ENCODE assay signal across 8 mouse cellular contexts in the genomic region with DNA sequence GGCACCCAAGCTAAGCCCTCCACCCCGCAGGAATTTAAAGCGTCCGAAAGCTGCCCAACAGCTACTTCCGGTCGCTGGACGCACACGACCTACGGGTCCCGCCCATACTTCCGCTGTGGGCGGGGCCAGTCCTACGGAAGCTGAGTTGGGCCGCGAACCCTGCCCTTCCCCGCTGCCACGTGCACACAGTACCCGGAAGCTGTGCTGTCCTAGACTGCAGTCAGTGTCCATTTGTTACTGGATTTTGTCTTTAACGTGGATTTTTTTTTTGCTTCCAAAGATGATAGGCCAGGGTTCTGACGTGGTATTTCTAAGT. TPM values are rescaled to one million over a fixed set of nuclear protein-coding genes. Genes with fewer than 3 reads are reported as not detected.
DNase-seq lines count a peak whose midpoint lies in the region; ATAC-seq and TF ChIP-seq lines count a peak whose summit lies in the region.

A gene (minus strand): TSS at position 79 of the 316 bp plus-strand sequence.

- peak within 1 kb of the TSS; percentile 96 for H3K9ac ChIP-seq in heart, embryonic 12.5 days
- H3K9ac ChIP-seq in kidney, postnatal 0 days (ENCODE audit: low read depth, low read length) = peak within 1 kb of the TSS; percentile 87
- H3K9ac ChIP-seq in liver, embryonic 11.5 days (ENCODE audit: low read depth, low read length) = peak within 1 kb of the TSS; percentile 89
- peak within 1 kb of the TSS; percentile 89 for H3K9ac ChIP-seq in stomach, embryonic 14.5 days (replicated peaks; ENCODE audit: low read depth, low read length)

- ATAC-seq in heart, embryonic 12.5 days (ENCODE audit: insufficient number of reproducible peaks, low FRiP score) = peak; percentile 98
- peak; percentile 97 for ATAC-seq in kidney, postnatal 0 days (replicated peaks; ENCODE audit: low FRiP score, low read depth)
- peak; percentile 97 for ATAC-seq in liver, embryonic 11.5 days (replicated peaks; ENCODE audit: low FRiP score)
- ATAC-seq in stomach, embryonic 14.5 days (ENCODE audit: insufficient number of reproducible peaks, insufficient read depth, low FRiP score, low read depth) = peak; percentile 98

- peak within 1 kb of the TSS; percentile 95 for H3ac ChIP-seq in C2C12 (ENCODE audit: control insufficient read depth, insufficient read length, low read depth)

- no peaks in the 10 kb centered on the region for H3K9me3 ChIP-seq in erythroblast, embryonic 14.5 days (ENCODE audit: control insufficient read depth, low read length)
- H3K9me3 ChIP-seq in heart, embryonic 12.5 days (replicated peaks) = no peaks in the 10 kb centered on the region
- H3K9me3 ChIP-seq in kidney, postnatal 0 days (replicated peaks; ENCODE audit: low read length) = no peaks in the 10 kb centered on the region
- H3K9me3 ChIP-seq in liver, embryonic 11.5 days (ENCODE audit: control insufficient read depth, low read length) = no peaks in the 10 kb centered on the region
- no peaks in the 10 kb centered on the region for H3K9me3 ChIP-seq in stomach, embryonic 14.5 days (ENCODE audit: control insufficient read depth, low read depth, low read length)

- H3K79me2 ChIP-seq in C2C12 (ENCODE audit: control insufficient read depth, insufficient read depth) = peaks cover 50% of the 10 kb centered on the region

- no peak for TF ChIP-seq CTCF in C2C12 (IDR thresholded peaks at IDR 0.05; ENCODE audit: control insufficient read depth, insufficient read depth, insufficient read length)
- TF ChIP-seq CTCF in brain, embryonic 14.5 days (IDR thresholded peaks at IDR 0.05; ENCODE audit: borderline replicate concordance, extremely low read depth, insufficient read depth, insufficient read length) = no peak
- TF ChIP-seq CTCF in kidney, postnatal 0 days (IDR thresholded peaks at IDR 0.05; ENCODE audit: low read depth) = no peak

- 0 out of 2 replicates have a peak, but pooled peaks have one; percentile 5 for TF ChIP-seq POLR2A in brain, embryonic 14.5 days (IDR thresholded peaks at IDR 0.05; ENCODE audit: borderline replicate concordance, extremely low read depth, insufficient read depth, insufficient read length, poor library complexity, severe bottlenecking)

- H3K36me3 ChIP-seq in C2C12 (ENCODE audit: control insufficient read depth, insufficient read depth) = peaks cover 29% of the 10 kb centered on the region
- H3K36me3 ChIP-seq in erythroblast, embryonic 14.5 days (ENCODE audit: control insufficient read depth) = peaks cover 35% of the 10 kb centered on the region
- H3K36me3 ChIP-seq in heart, embryonic 12.5 days = peaks cover 25% of the 10 kb centered on the region
- H3K36me3 ChIP-seq in kidney, postnatal 0 days (ENCODE audit: insufficient read depth, low read length) = peaks cover 10% of the 10 kb centered on the region
- H3K36me3 ChIP-seq in liver, embryonic 11.5 days (ENCODE audit: control insufficient read depth, insufficient read depth, low read length) = peaks cover 14% of the 10 kb centered on the region
- peaks cover 10% of the 10 kb centered on the region for H3K36me3 ChIP-seq in stomach, embryonic 14.5 days (ENCODE audit: control insufficient read depth, insufficient read depth, low read length)

- H3K27me3 ChIP-seq in C2C12 (ENCODE audit: control insufficient read depth, insufficient read depth, insufficient read length) = no peaks in the 10 kb centered on the region
- H3K27me3 ChIP-seq in erythroblast, embryonic 14.5 days (ENCODE audit: control insufficient read depth) = no peaks in the 10 kb centered on the region
- H3K27me3 ChIP-seq in heart, embryonic 12.5 days (replicated peaks) = no peaks in the 10 kb centered on the region
- H3K27me3 ChIP-seq in kidney, postnatal 0 days (ENCODE audit: insufficient read depth, low read length) = no peaks in the 10 kb centered on the region
- no peaks in the 10 kb centered on the region for H3K27me3 ChIP-seq in liver, embryonic 11.5 days (replicated peaks; ENCODE audit: control insufficient read depth, insufficient read depth, low read length)
- no peaks in the 10 kb centered on the region for H3K27me3 ChIP-seq in stomach, embryonic 14.5 days (ENCODE audit: control insufficient read depth, insufficient read depth, low read length)

- peaks cover 34% of the 10 kb centered on the region for H3K4me1 ChIP-seq in erythroblast, embryonic 14.5 days (ENCODE audit: control insufficient read depth)
- H3K4me1 ChIP-seq in heart, embryonic 12.5 days (replicated peaks) = peaks cover 25% of the 10 kb centered on the region
- H3K4me1 ChIP-seq in kidney, postnatal 0 days (replicated peaks; ENCODE audit: insufficient read depth, low read length) = 0 out of 2 replicates have a peak, but pooled peaks cover 7% of the 10 kb centered on the region
- peaks cover 13% of the 10 kb centered on the region for H3K4me1 ChIP-seq in liver, embryonic 11.5 days (replicated peaks; ENCODE audit: control insufficient read depth, insufficient read depth, low read length)
- peaks cover 5% of the 10 kb centered on the region; the same call in 1 of the 2 replicates for H3K4me1 ChIP-seq in stomach, embryonic 14.5 days (ENCODE audit: control insufficient read depth, insufficient read depth, low read length)

- peak within 1 kb of the TSS; percentile 99 for H3K4me3 ChIP-seq in C2C12 (ENCODE audit: insufficient read depth, poor library complexity, severe bottlenecking)
- H3K4me3 ChIP-seq in erythroblast, embryonic 14.5 days (replicated peaks) = peak within 1 kb of the TSS; percentile 82
- H3K4me3 ChIP-seq in heart, embryonic 12.5 days = peak within 1 kb of the TSS; percentile 89
- peak within 1 kb of the TSS; percentile 85 for H3K4me3 ChIP-seq in kidney, postnatal 0 days (replicated peaks; ENCODE audit: low read depth, low read length)
- H3K4me3 ChIP-seq in liver, embryonic 11.5 days (ENCODE audit: low read depth, low read length) = peak within 1 kb of the TSS; percentile 84
- H3K4me3 ChIP-seq in stomach, embryonic 14.5 days (ENCODE audit: low read depth, low read length) = peak within 1 kb of the TSS; percentile 92

- under 1% methylated on average over 19 of the region's 19 CpGs for WGBS in heart, embryonic 12.5 days
- under 1% methylated on average over 19 of the region's 19 CpGs for WGBS in kidney, postnatal 0 days
- WGBS in liver, embryonic 11.5 days = 0% methylated on average over 19 of the region's 19 CpGs
- WGBS in stomach, embryonic 14.5 days = 0% methylated on average over 19 of the region's 19 CpGs

- peaks cover 43% of the 10 kb centered on the region for H3K79me3 ChIP-seq in C2C12 (ENCODE audit: low read depth)

- peak; percentile 98 for DNase-seq in brain, embryonic 14.5 days (ENCODE audit: low read depth)
- DNase-seq in kidney, postnatal 0 days (ENCODE audit: low spot score) = peak; percentile 98
- DNase-seq in liver, embryonic 11.5 days (ENCODE audit: low spot score) = peak; percentile 90
- DNase-seq in naive thymus-derived CD4-positive, alpha-beta T cell, adult 2 months (ENCODE audit: low read depth) = peak; percentile 93

- H3K27ac ChIP-seq in heart, embryonic 12.5 days (ENCODE audit: poor library complexity, severe bottlenecking) = peak within 1 kb of the TSS; percentile 98
- peak within 1 kb of the TSS; percentile 98 for H3K27ac ChIP-seq in kidney, postnatal 0 days
- peak within 1 kb of the TSS; percentile 66 for H3K27ac ChIP-seq in liver, embryonic 11.5 days (ENCODE audit: low read depth, low read length)
- peak within 1 kb of the TSS; percentile 93 for H3K27ac ChIP-seq in stomach, embryonic 14.5 days (ENCODE audit: low read length)

- peak within 1 kb of the TSS; percentile 87 for H3K4me2 ChIP-seq in heart, embryonic 12.5 days
- H3K4me2 ChIP-seq in kidney, postnatal 0 days (ENCODE audit: low read length) = peak within 1 kb of the TSS; percentile 83
- peak within 1 kb of the TSS; percentile 74 for H3K4me2 ChIP-seq in liver, embryonic 11.5 days
- H3K4me2 ChIP-seq in stomach, embryonic 14.5 days (replicated peaks; ENCODE audit: low read depth, low read length) = peak within 1 kb of the TSS; percentile 57

TF ChIP-seq in C2C12, 6 proteins besides CTCF, POLR2A, EP300 and RAD21:
- peak; percentile 88 for TF ChIP-seq USF1 (IDR thresholded peaks at IDR 0.05; ENCODE audit: low read depth)
- no peak for TF ChIP-seq MYOD1 (IDR thresholded peaks at IDR 0.05; ENCODE audit: control insufficient read depth, insufficient read length, low read depth)
- peak; percentile 99 for TF ChIP-seq MAX (IDR thresholded peaks at IDR 0.05)

RNA-seq across cellular contexts. Expression of the gene that starts here (rescaled TPM):
- 27.8 TPM for polyA plus RNA-seq in C2C12 (2012; fragmentation: generic; extraction: Trizol)
- 24.3 and 32.1 TPM in 2 replicates for polyA plus RNA-seq in brain, embryonic 14.5 days (2012; rRNA removed)
- polyA plus RNA-seq in erythroblast, embryonic 14.5 days (2012) = 0.42 and 0.98 TPM in 2 replicates
- 76.6 and 77.0 TPM in 2 replicates for polyA plus RNA-seq in heart, embryonic 12.5 days (2016; fragmentation: Nextera tagmentation; extraction: Ambion mirVana)
- polyA plus RNA-seq in kidney, postnatal 0 days (2015; fragmentation: Nextera tagmentation; extraction: Ambion mirVana) = 87.2 and 89.1 TPM in 2 replicates
- polyA plus RNA-seq in liver, embryonic 11.5 days (2014; fragmentation: Nextera tagmentation; extraction: Ambion mirVana) = 92.0 and 97.2 TPM in 2 replicates
- polyA plus RNA-seq in stomach, embryonic 14.5 days (2014; fragmentation: Nextera tagmentation; extraction: Ambion mirVana) = 88.4 and 89.0 TPM in 2 replicates

Comparison
In these comparisons a context has a peak if more than half of its experiments do, and no peak if none do; other contexts are left out.
1. Peak in every context shown above with its lines: DNase-seq, ATAC-seq, H3K4me3 ChIP-seq and H3K27ac ChIP-seq.
2. RNA of the gene that starts here (polyA plus RNA-seq): 92.0 to 97.2 TPM in liver, embryonic 11.5 days, 88.4 to 89.0 TPM in stomach, embryonic 14.5 days, 87.2 to 89.1 TPM in kidney, postnatal 0 days, 76.6 to 77.0 TPM in heart, embryonic 12.5 days, 27.8 TPM in C2C12 (single experiment) and 24.3 to 32.1 TPM in brain, embryonic 14.5 days; 0.42 to 0.98 TPM in erythroblast, embryonic 14.5 days; every median in the first group is over 10 times any median in the second.